Mouse (Mus musculus) left cerebral cortex, adult 11 months (tissue): ENCODE measurements around the gene Olfr1241.

ENCODE experiments used
- DNase-seq: peaks from one replicate; pipeline ENCODE4 v3.0.0; 2022; ENCODE audit warnings: low spot score

The Olfr1241 gene

GRCm38 (mm10) chr2:89487026-89487425 is at the start of gene Olfr1241:
Gene Olfr1241, minus strand, starts transcription at chr2:89487126.
- no peak for DNase-seq

GRCm38 (mm10) chr2:89531387-89531786 is 44.5 kb upstream of the Olfr1241 start, which contains the start of gene Olfr1243:
Gene Olfr1243, minus strand, starts transcription at chr2:89531487.
- no peak for DNase-seq

GRCm38 (mm10) chr2:89498235-89498634 is 11.3 kb upstream of the Olfr1241 start, which contains the start of gene Olfr1242:
Gene Olfr1242, minus strand, starts transcription at chr2:89498335.
- no peak for DNase-seq

GRCm38 (mm10) chr2:89442900-89443299 is 44.0 kb downstream of the Olfr1241 start, which contains the start of gene Olfr1240:
Gene Olfr1240, minus strand, starts transcription at chr2:89443000.
- DNase-seq = no peak
